Mouse (Mus musculus) embryo, embryonic 10.5 days (tissue): ENCODE measurements at regions not wholly inside any gene's neighbourhood (a gene's known extent, or its start where the extent isn't known, plus 50 kb on each side); places are given as distances from the start of the nearest gene placed in this dataset.

Experiments used
- DNase-seq: peaks from one replicate; pipeline ENCODE4 v3.0.0-alpha.2; 2015; ENCODE audit warnings: low spot score

GRCm38 (mm10) chr1:97555565-97555955 lies 106.3 kb downstream of the D1Ertd622e start:
- no peak for DNase-seq

GRCm38 (mm10) chr1:97554936-97555564 lies 106.8 kb downstream of the D1Ertd622e start:
- no peak for DNase-seq

- no peak for DNase-seq
These were observed 108.1 kb downstream of the D1Ertd622e start for GRCm38 (mm10) chr1:97553485-97554474.

GRCm38 (mm10) chr1:97552886-97553285 lies 109.0 kb downstream of the D1Ertd622e start:
- no peak for DNase-seq

GRCm38 (mm10) chr1:97541162-97541493 lies 120.7 kb downstream of the D1Ertd622e start:
- DNase-seq: no peak

GRCm38 (mm10) chr1:97540291-97541161 lies 121.3 kb downstream of the D1Ertd622e start:
- peak; percentile 85 for DNase-seq

- DNase-seq: no peak
These were observed 165.0 kb downstream of the D1Ertd622e start for GRCm38 (mm10) chr1:97496915-97497314.

- no peak for DNase-seq
These were observed 182.0 kb downstream of the D1Ertd622e start for GRCm38 (mm10) chr1:97479921-97480320.
